Mouse (Mus musculus): Measurements from ENCODE around the gene Rab7.

GRCm38 (mm10) chr6:88088971-88089370 lies 43.9 kb upstream of the Rab7 start:
- TF ChIP-seq CTCF (IDR thresholded peaks at IDR 0.05; ENCODE audit: extremely low read depth, insufficient read length, insufficient replicate concordance, low read depth, low read length) (no peak), POLR2A (IDR thresholded peaks at IDR 0.05; ENCODE audit: low read depth, low read length) (no peak)
